Mouse (Mus musculus) embryonic fibroblast, embryonic 13.5 days (primary cell): ENCODE results near the gene Zfp446.
A peak's percentile ranks its signal among the peaks of the same experiment; 100 is the strongest.

Experiments
- CTCF ChIP-seq: IDR thresholded peaks from 2 replicates; pipeline ENCODE4 v1.5.1; 2011; ENCODE audit warnings: mild to moderate bottlenecking, control low read depth, low read length, moderate library complexity, borderline replicate concordance; ENCODE audit not compliant: insufficient read depth
- POLR2A ChIP-seq: IDR thresholded peaks from 2 replicates; pipeline ENCODE4 v1.6.1; 2011; ENCODE audit warnings: low read depth, mild to moderate bottlenecking, control low read depth, low read length, moderate library complexity

DNA sequence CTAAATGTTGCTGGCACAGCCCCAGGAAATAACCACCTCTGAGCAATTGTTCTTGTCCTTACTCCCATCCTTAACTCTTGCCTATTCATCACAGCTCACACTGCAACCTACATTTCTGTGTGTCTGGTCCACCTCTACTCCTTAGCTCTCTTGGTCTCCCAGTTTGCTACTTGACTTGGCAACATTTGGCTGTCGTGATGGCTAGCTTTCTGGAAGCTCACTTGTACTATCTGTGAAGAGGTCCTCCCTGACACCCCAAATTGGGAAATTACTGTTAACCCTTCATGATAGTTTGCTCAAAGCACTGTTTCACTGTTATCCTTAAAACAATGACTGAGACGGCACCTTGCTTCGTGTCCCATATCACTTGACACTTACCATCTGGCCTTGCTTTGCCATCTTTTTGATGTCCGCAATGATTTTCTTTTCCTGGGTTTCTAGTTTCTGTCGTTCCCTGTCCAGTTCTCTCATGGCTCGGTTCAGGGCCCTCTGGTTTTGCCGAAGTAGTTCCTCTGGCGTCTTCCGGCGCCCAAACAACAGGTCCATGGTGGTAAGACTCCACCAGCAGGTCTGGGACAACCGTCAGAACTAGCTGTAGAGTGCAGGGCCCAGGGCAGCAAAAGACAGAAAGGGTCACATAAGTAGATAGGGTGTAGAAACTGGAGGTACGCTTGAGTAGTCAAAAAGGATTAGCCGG is 56.0 kb downstream of the Zfp446 start:
- TF ChIP-seq CTCF (no peak), POLR2A (0 out of 2 replicates have a peak, but pooled peaks have one; percentile 16)
